Mouse (Mus musculus): ENCODE measurements around the gene Exosc1.

DNA sequence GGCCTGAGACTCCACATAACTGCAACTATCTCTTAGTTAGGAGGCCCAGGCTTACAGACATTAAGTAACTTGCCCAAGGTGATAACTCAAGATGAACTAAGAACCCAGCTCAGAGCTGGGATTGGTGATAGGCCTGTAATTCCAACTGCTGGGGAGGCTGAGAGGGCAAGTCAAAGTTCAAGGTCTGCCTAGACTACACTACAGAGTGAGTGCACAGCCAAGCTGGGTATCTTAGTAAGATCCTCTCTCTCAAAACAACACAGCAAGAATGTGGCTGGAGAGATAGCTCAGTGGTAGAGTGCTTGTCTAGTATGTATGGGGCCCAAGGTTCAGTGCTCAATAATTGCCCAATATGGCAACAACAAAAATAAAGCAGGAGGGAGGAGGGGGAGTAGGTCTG lies 45.0 kb downstream of the Exosc1 start:
- TF ChIP-seq POLR2A (IDR thresholded peaks at IDR 0.05; ENCODE audit: control insufficient read depth, extremely low read depth, insufficient read depth, low read length, poor library complexity) (no peak), CTCF (IDR thresholded peaks at IDR 0.05; ENCODE audit: borderline replicate concordance, control insufficient read depth, extremely low read depth, insufficient read depth, low read length, poor library complexity) (no peak)
